In the genomic region with DNA sequence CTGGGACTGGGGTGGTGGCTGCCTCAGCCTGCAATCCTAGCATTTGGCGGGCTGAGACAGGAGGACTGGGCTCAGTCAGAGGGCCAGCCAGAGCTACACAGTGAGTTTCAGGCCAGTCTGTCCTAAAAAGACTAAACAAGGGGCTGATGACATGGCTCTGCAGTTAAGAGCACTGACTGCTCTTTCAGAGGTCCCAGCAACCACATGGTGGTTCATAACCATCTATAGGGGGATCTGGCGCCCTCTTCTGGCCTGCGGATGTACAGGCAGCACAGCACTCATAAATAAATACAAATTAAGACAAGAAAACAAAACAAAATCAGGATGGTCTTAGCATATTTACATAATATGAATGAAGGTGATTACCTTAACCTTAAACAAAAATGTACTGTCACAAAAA, we compare ENCODE assay signal across 1 mouse cellular context.
TF ChIP-seq lines count a peak whose summit lies in the region.

No protein-coding gene starts in this region.

TF ChIP-seq in MEL, 35 proteins besides CTCF, POLR2A, EP300 and RAD21 (continued from another document):
- peak; percentile 95 for TF ChIP-seq MYC (IDR thresholded peaks at IDR 0.05; ENCODE audit: low read depth, low read length)
- TF ChIP-seq MAX (IDR thresholded peaks at IDR 0.05; ENCODE audit: low read length) = 0 out of 2 replicates have a peak, but pooled peaks have one; percentile 55
- no peak for TF ChIP-seq E2F4 (IDR thresholded peaks at IDR 0.05; ENCODE audit: borderline replicate concordance, low read depth, low read length)
- TF ChIP-seq MAFK (IDR thresholded peaks at IDR 0.05; ENCODE audit: borderline replicate concordance, low read depth, low read length) = no peak
- TF ChIP-seq GATA1 (IDR thresholded peaks at IDR 0.05; ENCODE audit: low read depth, low read length) = no peak
- TF ChIP-seq TCF12 (IDR thresholded peaks at IDR 0.05; ENCODE audit: low read depth, low read length) = no peak
- TF ChIP-seq USF1 (IDR thresholded peaks at IDR 0.05; ENCODE audit: low read depth, low read length) = no peak; the same call in 1 of the 2 replicates
- no peak for TF ChIP-seq HCFC1 (IDR thresholded peaks at IDR 0.05; ENCODE audit: low read depth, low read length)
- no peak for TF ChIP-seq TAL1 (IDR thresholded peaks at IDR 0.05; ENCODE audit: low read length)
- TF ChIP-seq ELF1 (IDR thresholded peaks at IDR 0.05; ENCODE audit: low read depth, low read length) = no peak
- TF ChIP-seq POLR2AphosphoS2 (IDR thresholded peaks at IDR 0.05; ENCODE audit: low read length) = no peak
